Mouse (Mus musculus): ENCODE data around the gene 6430628N08Rik.

6430628N08Rik gene

DNA sequence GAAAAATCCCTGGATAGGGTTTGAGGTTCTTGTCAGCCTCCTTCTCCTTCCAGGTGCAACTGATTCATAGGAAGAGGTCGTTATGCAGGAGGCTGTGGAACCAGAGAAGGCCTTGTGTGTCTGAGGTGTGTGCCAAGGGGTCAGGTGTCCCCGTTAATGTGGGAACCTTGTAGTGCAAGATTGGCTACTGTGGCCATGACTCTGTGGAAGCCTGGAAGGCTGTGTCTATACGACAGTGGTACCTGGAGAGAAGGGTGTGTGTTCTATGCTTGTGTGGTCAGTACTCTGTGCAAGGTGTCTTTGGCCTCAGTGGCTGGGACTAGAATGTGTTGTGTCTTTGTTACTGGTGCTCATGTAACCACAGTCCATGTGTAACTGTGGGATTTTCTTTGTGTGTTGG is 50.2 kb downstream of the 6430628N08Rik start:
- DNase-seq = no peak

DNA sequence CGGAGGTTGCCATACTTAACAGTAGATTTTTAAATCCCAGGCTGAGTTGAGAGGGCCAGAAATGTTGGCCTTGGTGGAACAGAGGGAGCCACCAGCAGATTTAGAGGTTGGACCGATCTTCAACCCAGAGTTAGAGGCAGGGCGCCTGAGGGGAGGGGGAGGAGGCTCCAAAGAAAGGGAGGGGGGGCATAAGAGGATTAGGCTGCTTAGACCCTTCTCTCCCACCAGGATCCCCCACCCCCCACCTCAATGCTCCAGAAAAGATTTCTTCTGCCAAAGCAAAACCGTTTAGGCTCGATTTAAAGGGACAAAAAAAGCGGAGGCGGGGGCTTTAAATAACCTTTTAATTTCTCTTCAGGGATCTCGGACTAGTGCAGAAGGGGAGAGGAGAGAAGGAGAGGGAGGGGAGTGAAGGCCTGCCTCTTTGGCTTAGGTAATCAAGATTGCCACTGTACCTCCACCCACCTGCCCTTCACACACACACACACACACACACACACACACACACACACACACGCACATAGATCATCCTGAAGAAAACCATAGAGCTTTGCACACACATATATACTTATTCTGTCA is 50.9 kb downstream of the 6430628N08Rik start:
- DNase-seq = no peak

DNA sequence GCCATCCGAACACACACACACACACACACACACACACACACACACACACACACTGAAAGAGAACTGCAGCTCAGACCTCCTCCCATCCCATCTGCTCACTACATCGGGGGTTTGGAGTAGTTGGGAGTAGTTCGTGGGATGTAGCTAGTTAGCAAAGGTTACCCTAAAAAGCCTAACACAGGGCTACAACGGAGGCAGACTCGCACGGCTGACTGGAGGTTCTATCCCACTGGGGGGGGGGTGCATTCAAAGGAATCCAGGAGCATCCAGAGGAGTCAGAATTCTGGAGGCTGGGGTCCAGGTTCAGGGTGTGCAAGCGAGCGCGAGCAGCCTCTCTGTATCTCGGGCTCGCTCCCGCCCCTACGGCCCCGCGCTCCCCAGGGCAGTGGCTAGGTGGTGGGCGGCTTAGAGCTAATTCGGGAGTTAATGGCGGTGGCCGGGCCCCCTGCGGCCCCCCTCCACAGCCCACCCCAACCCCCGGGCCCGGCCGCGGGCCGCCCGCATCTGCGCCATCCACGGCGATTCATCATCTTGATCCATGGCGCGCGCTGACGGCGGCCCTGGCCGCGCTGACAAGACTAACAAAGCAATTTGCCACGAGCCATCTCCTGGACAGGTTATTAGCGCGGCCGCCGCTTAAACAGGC is 53.3 kb downstream of the 6430628N08Rik start:
- no peak for DNase-seq

Data from cerebellum, adult 11 months (tissue).